Mouse (Mus musculus) kidney, embryonic 15.5 days (tissue): ENCODE measurements at regions not wholly inside any gene's neighbourhood (a gene's known extent, or its start where the extent isn't known, plus 50 kb on each side); places are given as distances from the start of the nearest gene placed in this dataset.
A peak's percentile ranks its signal among the peaks of the same experiment; 100 is the strongest.

Experiments
- ATAC-seq: fragments of 200-750 bp; cut with Nextera tagmentation; replicated peaks from 2 replicates; pipeline ENCODE4 v1.8.0; 2017; ENCODE audit warnings: moderate TSS enrichment; ENCODE audit not compliant: low FRiP score
- H3K27ac ChIP-seq: fragments of 300-500 bp; sonication (generic); 2 replicates; pipeline ENCODE4 v1.5.1; 2015; ENCODE audit warnings: mild to moderate bottlenecking, inconsistent platforms
- H3K27me3 ChIP-seq: fragments of 300-500 bp; sonication (generic); 2 replicates; pipeline ENCODE4 v1.6.1; 2015; ENCODE audit warnings: inconsistent platforms
- H3K36me3 ChIP-seq: fragments of 300-500 bp; sonication (generic); 2 replicates; pipeline ENCODE4 v1.6.1; 2015; ENCODE audit warnings: inconsistent platforms
- H3K4me1 ChIP-seq: fragments of 300-500 bp; sonication (generic); 2 replicates; pipeline ENCODE4 v1.6.1; 2015; ENCODE audit warnings: inconsistent platforms
- H3K4me2 ChIP-seq: fragments of 300-500 bp; sonication (generic); 2 replicates; pipeline ENCODE4 v1.6.1; 2015; ENCODE audit warnings: moderate library complexity, mild to moderate bottlenecking, inconsistent platforms
- H3K4me3 ChIP-seq: fragments of 300-500 bp; sonication (generic); replicated peaks from 2 replicates; pipeline ENCODE4 v1.5.1; 2015; ENCODE audit warnings: mild to moderate bottlenecking, inconsistent platforms
- H3K9ac ChIP-seq: fragments of 300-500 bp; sonication (generic); 2 replicates; pipeline ENCODE4 v1.6.1; 2015; ENCODE audit warnings: mild to moderate bottlenecking, inconsistent platforms
- H3K9me3 ChIP-seq: fragments of 300-500 bp; sonication (generic); replicated peaks from 2 replicates; pipeline ENCODE4 v1.6.1; 2016; ENCODE audit warnings: inconsistent platforms
- WGBS: fragments of 180-500 bp; shearing (Covaris S2); methylation state at CpG from one replicate; pipeline ENCODE4 v1.1.7; 2015; ENCODE audit warnings: mixed read lengths; 5-methylcytosine and 5-hydroxymethylcytosine counted together

DNA sequence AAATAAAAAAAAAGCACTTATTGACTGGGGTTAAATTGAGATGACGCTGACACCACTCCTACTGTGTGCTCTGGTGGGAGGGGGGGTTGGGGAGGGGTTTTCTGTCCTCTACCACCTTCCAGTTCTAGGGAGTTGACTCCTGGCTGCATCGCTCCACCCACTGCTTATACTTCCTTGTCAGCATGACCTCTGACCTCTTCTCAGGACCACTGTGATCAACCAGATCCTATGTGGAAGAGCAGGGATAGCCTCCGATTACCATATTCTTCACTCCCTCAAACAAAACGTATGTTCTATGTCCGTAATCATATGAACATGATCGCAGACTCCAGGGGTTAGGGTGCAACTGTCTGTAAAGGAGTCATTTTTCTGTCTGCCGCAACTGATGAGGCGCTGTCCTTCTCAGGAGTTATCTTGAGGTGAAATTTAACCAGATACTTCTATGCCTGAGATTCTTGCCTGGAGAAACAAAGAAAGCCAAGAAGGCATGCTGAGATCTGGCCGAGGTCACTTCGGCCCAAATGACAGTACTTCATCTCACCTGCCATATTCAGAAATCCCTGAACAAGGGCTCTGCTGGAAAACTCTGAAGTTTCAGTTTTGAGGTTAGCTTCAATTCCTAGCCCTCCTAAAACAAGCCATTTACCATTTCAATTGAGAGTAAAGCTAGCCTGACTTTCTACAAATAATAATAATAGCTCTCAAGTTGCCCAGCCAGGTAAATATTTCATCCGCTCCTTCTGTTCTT is 160.3 kb upstream of the Tll1 start:
- Histone ChIP-seq H3K9ac (no peak overlapping the region), H3K36me3 (no peaks in the 10 kb centered on the region), H3K4me3 (no peak overlapping the region), H3K9me3 (no peaks in the 10 kb centered on the region), H3K27ac (no peak overlapping the region), H3K4me2 (0 out of 2 replicates have a peak overlapping the region, but pooled peaks have one; percentile 1), H3K4me1 (peaks cover 15% of the 10 kb centered on the region), H3K27me3 (no peaks in the 10 kb centered on the region)
- ATAC-seq = peak; percentile 38; the same call in 1 of the 2 replicates
- 64% methylated on average over 11 of the region's 11 CpGs for WGBS

DNA sequence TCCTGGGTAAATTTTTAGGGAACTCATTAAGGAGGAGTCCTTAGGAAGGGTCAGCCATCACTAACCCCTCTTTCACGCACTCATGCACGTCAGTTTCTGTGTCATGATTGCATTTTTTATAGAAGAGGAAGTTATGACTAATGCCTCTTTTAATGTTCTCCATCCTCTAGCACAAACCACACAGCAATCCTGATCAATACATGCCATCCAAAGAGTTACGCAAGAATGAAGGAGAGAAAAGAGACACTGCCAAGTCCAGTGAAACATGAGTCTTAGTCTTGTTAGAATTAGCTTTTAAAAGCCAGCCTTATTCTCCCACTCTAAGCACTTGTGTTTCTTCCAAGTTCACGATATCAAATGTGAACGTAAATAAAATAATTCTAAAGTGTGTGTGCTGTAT is 151.0 kb upstream of the Tll1 start:
- Histone ChIP-seq H3K4me2 (no peak overlapping the region), H3K4me1 (no peaks in the 10 kb centered on the region), H3K9me3 (no peaks in the 10 kb centered on the region), H3K27me3 (no peaks in the 10 kb centered on the region), H3K4me3 (no peak overlapping the region), H3K9ac (no peak overlapping the region), H3K36me3 (no peaks in the 10 kb centered on the region), H3K27ac (no peak overlapping the region)
- no peak for ATAC-seq
- 84% methylated on average over 5 of the region's 5 CpGs for WGBS

DNA sequence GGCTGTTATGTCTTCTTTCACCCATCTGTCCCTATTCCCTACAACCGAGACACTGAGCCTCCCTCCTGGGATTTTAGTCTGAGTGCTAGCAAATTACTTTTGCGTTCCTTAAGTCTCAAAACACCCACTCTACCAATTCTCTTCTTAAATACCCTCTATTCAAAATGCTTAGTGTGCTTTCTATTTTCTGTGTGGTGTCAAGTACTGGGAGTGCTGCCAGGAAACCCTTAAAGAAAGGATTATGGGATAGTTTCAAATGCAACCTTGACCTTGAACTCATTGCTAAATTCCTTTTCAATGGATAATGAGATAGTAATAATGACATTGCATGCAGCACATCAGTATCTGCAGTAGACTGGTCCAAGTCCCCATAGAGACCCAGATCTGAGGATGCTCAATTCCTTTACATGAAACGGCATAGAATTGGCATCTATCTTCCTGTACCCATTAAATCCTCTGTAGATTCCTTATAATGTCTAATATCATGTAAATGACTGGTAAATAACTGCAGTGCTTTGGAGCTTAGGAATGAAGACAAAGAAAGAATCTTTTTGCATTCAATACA is 142.1 kb upstream of the Tll1 start:
- no peaks in the 10 kb centered on the region for H3K9me3 ChIP-seq
- no peak for ATAC-seq

DNA sequence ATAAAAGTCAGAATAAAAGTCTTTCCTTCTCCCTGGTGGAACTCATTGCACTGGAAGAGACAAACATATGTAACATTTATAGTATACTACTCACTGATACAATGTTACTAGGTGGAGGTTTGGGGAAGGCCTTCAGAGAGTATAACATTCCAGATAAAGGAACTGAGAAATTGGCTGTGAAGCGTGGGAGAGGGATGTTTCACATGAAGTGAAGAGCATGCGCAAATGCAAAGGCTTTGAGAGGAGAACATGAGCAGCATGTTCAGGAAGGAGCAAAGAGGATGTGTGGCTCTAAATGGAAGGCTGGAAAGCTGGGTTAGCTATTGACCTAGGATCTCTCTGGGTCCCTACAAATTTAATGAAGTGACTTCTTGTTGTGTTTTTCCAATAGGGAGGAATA is 141.4 kb upstream of the Tll1 start:
- WGBS = 87% methylated on average over 2 of the region's 2 CpGs

More for the DNA sequence above, 142.1 kb upstream of the Tll1 start:
- Histone ChIP-seq H3K9ac (no peak overlapping the region), H3K27me3 (no peaks in the 10 kb centered on the region), H3K27ac (no peak overlapping the region), H3K4me3 (no peak overlapping the region), H3K36me3 (no peaks in the 10 kb centered on the region), H3K4me2 (no peak overlapping the region), H3K4me1 (no peaks in the 10 kb centered on the region)
- WGBS = 80% methylated on average over 3 of the region's 3 CpGs

DNA sequence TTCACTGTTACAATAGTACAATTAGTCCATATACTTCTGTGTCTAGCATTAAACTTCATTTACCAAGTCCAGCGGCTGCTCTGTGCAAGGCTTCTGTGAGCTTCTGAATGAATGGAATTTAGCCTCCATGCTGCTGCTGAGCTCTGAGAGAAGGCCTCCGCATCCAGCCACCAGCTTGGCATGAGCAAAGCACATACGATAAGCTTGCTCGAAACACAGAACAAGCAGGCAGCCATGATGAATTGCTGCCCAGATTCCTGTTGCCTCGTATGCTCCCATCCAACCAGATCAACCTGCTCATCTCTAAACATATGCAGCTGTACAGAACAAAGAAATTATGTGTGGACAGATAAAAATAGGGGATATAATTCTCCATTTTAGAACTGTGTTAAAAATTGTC is 140.4 kb upstream of the Tll1 start:
- Histone ChIP-seq H3K4me2 (no peak overlapping the region), H3K4me1 (no peaks in the 10 kb centered on the region), H3K9ac (no peak overlapping the region), H3K36me3 (no peaks in the 10 kb centered on the region), H3K4me3 (no peak overlapping the region), H3K9me3 (no peaks in the 10 kb centered on the region), H3K27ac (no peak overlapping the region), H3K27me3 (no peaks in the 10 kb centered on the region)
- WGBS = 83% methylated on average over 5 of the region's 5 CpGs
- no peak for ATAC-seq

More for the DNA sequence above, 141.4 kb upstream of the Tll1 start:
- Histone ChIP-seq H3K4me2 (no peak overlapping the region), H3K4me3 (no peak overlapping the region), H3K27me3 (no peaks in the 10 kb centered on the region), H3K4me1 (no peaks in the 10 kb centered on the region), H3K9me3 (no peaks in the 10 kb centered on the region), H3K27ac (no peak overlapping the region), H3K9ac (no peak overlapping the region), H3K36me3 (no peaks in the 10 kb centered on the region)
- no peak for ATAC-seq

DNA sequence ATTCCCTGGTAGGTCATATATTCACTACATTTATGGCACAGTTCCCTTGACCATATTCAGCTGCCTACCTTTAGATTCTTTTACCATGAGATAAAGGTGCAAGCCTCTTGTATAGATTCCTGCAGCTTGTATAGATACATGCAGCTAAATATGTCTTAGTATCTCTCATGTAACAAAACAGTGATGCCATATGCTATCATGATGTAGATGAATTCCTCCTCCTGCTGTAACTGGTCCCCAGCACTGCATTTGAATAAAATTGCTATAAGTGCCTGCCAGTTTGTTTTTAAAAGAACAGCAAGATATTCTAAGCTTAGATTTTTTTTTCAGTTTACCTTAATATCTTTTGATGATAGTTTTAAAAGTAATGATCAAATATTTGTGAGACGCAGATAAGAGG is 138.9 kb upstream of the Tll1 start:
- Histone ChIP-seq H3K27me3 (no peaks in the 10 kb centered on the region), H3K4me2 (no peak overlapping the region), H3K9me3 (no peaks in the 10 kb centered on the region), H3K27ac (no peak overlapping the region), H3K9ac (no peak overlapping the region), H3K4me3 (no peak overlapping the region), H3K4me1 (no peaks in the 10 kb centered on the region), H3K36me3 (no peaks in the 10 kb centered on the region)
- WGBS = 89% methylated on average over 1 of the region's 1 CpGs
- no peak for ATAC-seq

DNA sequence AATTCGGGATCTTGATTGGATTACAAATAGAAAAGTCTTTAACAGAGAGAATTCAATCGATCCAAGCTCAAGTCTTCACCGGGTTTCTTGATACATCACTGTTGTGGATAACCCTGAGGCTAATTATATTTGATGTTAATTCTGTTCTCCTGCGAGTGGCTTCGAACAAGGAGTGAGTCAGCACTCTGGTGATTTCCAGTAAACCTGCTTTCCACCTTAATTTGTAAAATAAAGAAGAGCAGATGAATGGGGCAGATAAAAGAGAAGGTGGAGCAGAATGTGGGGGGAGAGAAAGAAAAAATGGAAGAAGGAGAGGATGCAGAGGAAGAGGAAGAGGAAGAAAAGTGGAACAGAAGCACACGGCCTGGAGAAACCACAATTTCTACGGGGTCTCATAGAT is 137.5 kb upstream of the Tll1 start:
- 81% methylated on average over 7 of the region's 7 CpGs for WGBS
- no peak overlapping the region for H3K9ac ChIP-seq
- H3K27me3 ChIP-seq = no peaks in the 10 kb centered on the region
- no peak overlapping the region for H3K4me2 ChIP-seq
- no peak overlapping the region for H3K27ac ChIP-seq
- H3K4me3 ChIP-seq = no peak overlapping the region
- H3K4me1 ChIP-seq = no peaks in the 10 kb centered on the region
- no peak for ATAC-seq
- no peaks in the 10 kb centered on the region for H3K9me3 ChIP-seq
- no peaks in the 10 kb centered on the region for H3K36me3 ChIP-seq

DNA sequence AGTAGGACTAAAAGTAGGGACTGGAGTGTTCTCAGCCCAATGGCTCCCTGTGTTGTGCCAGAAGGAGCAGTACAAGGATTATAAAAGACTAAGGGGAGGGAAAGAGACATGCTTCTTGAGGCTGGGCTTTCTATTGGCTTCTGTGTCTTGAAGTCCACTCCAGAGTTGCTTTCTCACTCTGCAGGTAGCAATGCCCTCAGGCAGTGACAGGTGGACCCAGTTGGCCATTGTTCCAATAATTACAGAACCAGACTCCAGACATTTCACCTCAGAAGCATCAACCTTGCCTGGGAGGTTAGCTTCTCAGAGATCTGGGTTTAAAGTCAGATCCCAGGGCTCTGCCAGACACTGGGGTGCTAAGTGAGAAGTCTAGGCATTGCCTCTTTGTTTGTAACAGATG is 136.3 kb upstream of the Tll1 start:
- Histone ChIP-seq H3K9ac (no peak overlapping the region), H3K4me1 (no peaks in the 10 kb centered on the region), H3K9me3 (no peaks in the 10 kb centered on the region), H3K4me2 (no peak overlapping the region), H3K27me3 (no peaks in the 10 kb centered on the region), H3K27ac (no peak overlapping the region), H3K36me3 (no peaks in the 10 kb centered on the region), H3K4me3 (no peak overlapping the region)
- ATAC-seq = no peak

DNA sequence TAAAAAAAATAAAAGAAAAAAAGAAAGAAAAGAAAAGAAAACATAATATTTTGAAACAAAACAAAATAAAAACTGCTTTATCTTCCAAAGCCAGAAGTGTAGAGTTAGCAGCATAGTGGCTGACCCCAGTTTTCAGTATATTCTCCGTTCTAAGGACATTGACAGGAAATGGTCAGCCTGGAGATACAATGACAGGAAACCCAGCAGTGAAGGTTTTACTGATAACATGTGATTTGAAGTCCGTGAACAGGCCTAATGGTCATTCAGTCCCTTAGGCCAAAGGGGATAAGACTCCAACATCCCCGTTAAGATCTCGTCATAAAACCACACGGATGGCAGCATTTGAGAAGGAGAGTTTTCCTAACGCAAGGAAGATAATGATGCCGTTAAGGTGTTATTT is 131.3 kb upstream of the Tll1 start:
- H3K4me3 ChIP-seq = no peak overlapping the region
- no peak overlapping the region for H3K4me2 ChIP-seq
- no peaks in the 10 kb centered on the region for H3K27me3 ChIP-seq
- no peaks in the 10 kb centered on the region for H3K4me1 ChIP-seq
- H3K9ac ChIP-seq = no peak overlapping the region
- 31% methylated on average over 7 of the region's 7 CpGs for WGBS
- H3K27ac ChIP-seq = no peak overlapping the region
- H3K36me3 ChIP-seq = no peaks in the 10 kb centered on the region
- H3K9me3 ChIP-seq = no peaks in the 10 kb centered on the region
- no peak for ATAC-seq

DNA sequence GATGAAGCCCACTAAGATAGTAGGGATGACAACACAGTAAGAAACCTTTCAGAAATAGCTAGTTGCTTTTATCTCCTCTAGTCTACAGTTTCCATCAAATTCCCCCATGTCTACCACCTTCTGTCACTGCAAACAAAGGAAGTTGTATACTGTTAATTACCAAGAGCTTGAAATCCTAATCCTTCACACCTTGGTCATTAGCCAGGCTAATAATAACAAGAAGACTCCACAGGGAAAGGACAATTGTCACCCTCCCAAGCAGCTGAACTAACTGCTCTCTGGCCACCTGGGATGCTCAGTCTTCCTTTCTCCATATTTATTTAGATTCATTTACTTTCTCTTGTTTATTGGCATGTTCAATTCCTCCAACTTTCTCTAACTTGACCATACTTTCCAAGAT is 130.5 kb upstream of the Tll1 start:
- Histone ChIP-seq H3K4me3 (no peak overlapping the region), H3K4me2 (no peak overlapping the region), H3K9ac (no peak overlapping the region), H3K36me3 (no peaks in the 10 kb centered on the region), H3K4me1 (no peaks in the 10 kb centered on the region), H3K27me3 (no peaks in the 10 kb centered on the region), H3K27ac (no peak overlapping the region), H3K9me3 (no peaks in the 10 kb centered on the region)
- no peak for ATAC-seq

DNA sequence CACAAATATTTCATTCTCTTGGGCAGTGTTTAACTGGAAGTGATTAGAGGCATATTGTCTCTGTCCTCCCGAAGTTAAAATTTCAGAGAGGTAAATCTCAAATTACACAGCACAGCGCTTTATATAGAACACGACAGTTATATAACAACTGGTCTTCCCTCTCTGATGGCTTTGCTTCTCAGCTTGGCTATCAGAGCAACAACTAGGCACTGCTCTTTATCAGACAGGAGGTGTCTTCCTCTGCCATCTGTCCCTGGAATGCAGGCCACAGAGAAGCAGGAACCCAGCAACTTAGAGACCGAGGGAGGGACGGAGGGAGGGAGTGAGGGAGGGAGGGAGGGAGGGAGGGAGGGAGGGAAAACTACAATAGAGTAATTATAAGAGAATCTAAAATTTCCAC is 129.4 kb upstream of the Tll1 start:
- Histone ChIP-seq H3K9ac (no peak overlapping the region), H3K9me3 (no peaks in the 10 kb centered on the region), H3K27me3 (no peaks in the 10 kb centered on the region), H3K4me3 (no peak overlapping the region), H3K4me2 (no peak overlapping the region), H3K36me3 (no peaks in the 10 kb centered on the region), H3K27ac (no peak overlapping the region), H3K4me1 (no peaks in the 10 kb centered on the region)
- 21% methylated on average over 5 of the region's 5 CpGs for WGBS
- no peak for ATAC-seq

DNA sequence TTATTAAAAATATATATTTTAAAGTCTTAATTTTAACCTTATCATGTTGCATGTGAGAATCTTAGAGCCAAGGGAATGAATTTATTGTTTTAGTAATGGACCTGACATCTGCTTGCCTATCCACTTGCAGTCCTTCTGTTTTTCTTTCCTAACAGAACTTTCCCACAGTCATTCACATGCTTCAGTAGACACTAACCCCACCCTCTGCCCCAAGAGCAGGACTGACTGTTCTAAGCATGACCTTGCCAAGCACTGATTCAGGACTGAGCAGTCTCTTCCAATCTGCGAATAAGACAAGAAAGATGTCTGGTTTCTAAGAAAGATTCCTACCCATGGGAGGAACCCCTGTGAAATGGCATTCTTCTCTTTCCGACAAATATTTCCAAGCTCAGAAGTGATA is 117.9 kb upstream of the Tll1 start:
- H3K9me3 ChIP-seq = no peaks in the 10 kb centered on the region
- H3K4me2 ChIP-seq = no peak overlapping the region
- H3K9ac ChIP-seq = no peak overlapping the region
- H3K4me3 ChIP-seq = no peak overlapping the region
- H3K27me3 ChIP-seq = no peaks in the 10 kb centered on the region
- H3K27ac ChIP-seq = no peak overlapping the region
- ATAC-seq = peak; percentile 92
- whole genome bisulfite sequencing = 58% methylated on average over 2 of the region's 2 CpGs
- no peaks in the 10 kb centered on the region for H3K4me1 ChIP-seq
- H3K36me3 ChIP-seq = no peaks in the 10 kb centered on the region

DNA sequence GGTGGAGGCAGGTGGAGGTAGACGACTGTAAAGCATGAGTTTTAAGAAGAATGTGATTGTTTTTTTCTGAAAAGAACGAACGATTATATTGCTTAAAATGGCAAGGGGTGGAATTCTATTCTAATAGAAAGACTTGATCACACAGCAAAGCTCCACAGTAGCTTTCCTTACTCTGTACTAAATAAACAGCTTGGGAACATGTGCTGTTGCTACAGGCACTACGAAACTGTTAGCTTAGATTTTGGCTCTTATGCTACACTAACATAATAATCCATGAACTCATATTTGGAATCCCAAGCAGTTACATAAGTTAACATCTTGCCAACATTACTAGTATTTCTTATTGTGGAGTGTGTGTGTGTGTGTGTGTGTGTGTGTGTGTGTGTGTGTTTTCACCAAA is 114.3 kb upstream of the Tll1 start:
- Histone ChIP-seq H3K36me3 (no peaks in the 10 kb centered on the region), H3K9me3 (no peaks in the 10 kb centered on the region), H3K9ac (no peak overlapping the region), H3K4me2 (no peak overlapping the region), H3K4me3 (no peak overlapping the region), H3K27ac (no peak overlapping the region), H3K4me1 (peaks cover 6% of the 10 kb centered on the region; the same call in 1 of the 2 replicates), H3K27me3 (no peaks in the 10 kb centered on the region)
- ATAC-seq = no peak
- 85% methylated on average over 4 of the region's 4 CpGs for WGBS
